Mouse (Mus musculus) retina, postnatal 1 day (tissue): ENCODE measurements around the gene Cfp.
A peak's percentile ranks its signal among the peaks of the same experiment; 100 is the strongest.

Source experiments
- DNase-seq: peaks from one replicate; pipeline ENCODE4 v3.0.0-alpha.2; 2012

Cfp gene

GRCm38 (mm10) chrX:20931364-20931763 is at the start of gene Cfp:
TSS of gene Cfp (minus strand) at chrX:20931555.
- no peak for DNase-seq

- no peak for DNase-seq
Measured at GRCm38 (mm10) chrX:20980901-20981300, 49.5 kb upstream of the Cfp start.

- peak; percentile 96 for DNase-seq
Measured at GRCm38 (mm10) chrX:20961477-20962378, 30.4 kb upstream of the Cfp start, which contains the start of gene Uxt. TSS of gene Uxt (minus strand) at chrX:20962017.

- peak; percentile 96 for DNase-seq
Measured at GRCm38 (mm10) chrX:20950191-20950880, 19.0 kb upstream of the Cfp start, which contains the start of gene Elk1. TSS of gene Elk1 (minus strand) at chrX:20950608.

GRCm38 (mm10) chrX:20946055-20946454 is 14.7 kb upstream of the Cfp start:
- DNase-seq: peak; percentile 71

GRCm38 (mm10) chrX:20931963-20932362 is 608 bp upstream of the Cfp start:
- no peak for DNase-seq

GRCm38 (mm10) chrX:20929859-20930258 is 1.5 kb downstream of the Cfp start:
- DNase-seq: no peak

GRCm38 (mm10) chrX:20924976-20925375 is 6.4 kb downstream of the Cfp start:
- no peak for DNase-seq

- no peak for DNase-seq
Measured at GRCm38 (mm10) chrX:20923506-20923905, 7.8 kb downstream of the Cfp start.

GRCm38 (mm10) chrX:20921366-20921765 is 10.0 kb downstream of the Cfp start:
- DNase-seq: no peak

GRCm38 (mm10) chrX:20920844-20921364 is 10.5 kb downstream of the Cfp start, which contains the start of gene Syn1:
TSS of gene Syn1 (minus strand) at chrX:20921004.
- DNase-seq: peak; percentile 94

- no peak for DNase-seq
Measured at GRCm38 (mm10) chrX:20920249-20920843, 11.0 kb downstream of the Cfp start.

GRCm38 (mm10) chrX:20915075-20915474 is 16.3 kb downstream of the Cfp start:
- no peak for DNase-seq

GRCm38 (mm10) chrX:20913726-20914125 is 17.6 kb downstream of the Cfp start:
- no peak for DNase-seq

- DNase-seq: no peak
Measured at GRCm38 (mm10) chrX:20910074-20910473, 21.3 kb downstream of the Cfp start.
